Mouse (Mus musculus): ENCODE data around the gene Shank1.

GRCm38 (mm10) chr7:44360792-44361301, 50.8 kb downstream of the Shank1 start:
- TF ChIP-seq POLR2A (IDR thresholded peaks at IDR 0.05; ENCODE audit: borderline replicate concordance, control insufficient read depth, low read depth, low read length) (no peak), CTCF (IDR thresholded peaks at IDR 0.05; ENCODE audit: control insufficient read depth, insufficient read depth, low read length) (no peak)

Measured in bone marrow, adult 2 months (tissue).